Mouse (Mus musculus) adrenal gland, adult 18-20 months (tissue): ENCODE results near the gene Pld4. TPM values are rescaled to one million over a fixed set of nuclear protein-coding genes. Genes with fewer than 3 reads are reported as not detected.
"Not testable (repeated sequence)": the region's sequence is repeated elsewhere in the genome, so short reads cannot be mapped to it uniquely, and the experiment has no call there.

Experiments used
- DNase-seq, 2 experiments: peaks; one replicate each; pipeline ENCODE4 v3.0.0; 2021 to 2022; ENCODE audit warnings: low spot score in 2 of 2
- total RNA-seq, 2 experiments: library from RNA; stranded (reverse); gene quantifications; 1 replicate in 1 of 2; 2 replicates in 1 of 2; pipeline ENCODE4 v1.2.3; 2021

Pld4 gene
- total RNA-seq, 2 experiments from 2014 or later: 11.2 to 18.1 TPM

DNA sequence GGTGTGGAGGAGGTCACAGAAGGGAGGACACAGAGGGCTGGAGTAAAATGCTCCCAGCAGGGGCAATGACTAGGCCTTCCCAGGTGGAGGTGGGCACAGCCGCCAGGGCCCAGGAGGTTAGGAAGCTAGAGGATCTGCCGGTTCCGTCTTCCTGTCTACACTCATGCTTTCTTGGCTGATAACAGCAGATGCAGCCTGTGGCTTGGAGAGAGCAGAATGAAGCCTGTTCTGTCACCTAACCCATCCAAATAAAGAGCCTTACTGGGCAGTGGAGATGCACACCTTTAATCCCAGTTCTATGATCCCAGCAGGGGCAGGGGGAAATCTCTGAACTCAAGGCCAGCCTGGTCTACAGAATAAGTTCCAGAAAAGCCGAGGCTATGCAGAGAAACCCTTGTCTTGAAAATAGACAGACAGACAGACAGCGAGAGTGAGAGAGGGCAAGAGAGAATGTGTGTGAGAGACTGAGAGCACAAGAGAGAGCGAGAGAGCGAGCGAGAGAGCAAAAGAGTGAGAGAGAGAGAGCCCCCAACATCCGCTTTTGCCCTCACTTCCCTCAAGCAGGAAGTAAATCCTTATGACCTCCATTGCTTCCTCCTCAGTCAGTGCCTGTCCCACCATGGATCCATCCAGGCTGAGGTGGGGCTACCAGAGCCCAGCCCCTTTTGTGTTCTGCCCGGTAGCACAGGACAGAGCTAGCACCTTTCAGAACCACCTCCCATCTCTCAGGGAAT, 38.9 kb downstream of the Pld4 start:
- DNase-seq: no peak

DNA sequence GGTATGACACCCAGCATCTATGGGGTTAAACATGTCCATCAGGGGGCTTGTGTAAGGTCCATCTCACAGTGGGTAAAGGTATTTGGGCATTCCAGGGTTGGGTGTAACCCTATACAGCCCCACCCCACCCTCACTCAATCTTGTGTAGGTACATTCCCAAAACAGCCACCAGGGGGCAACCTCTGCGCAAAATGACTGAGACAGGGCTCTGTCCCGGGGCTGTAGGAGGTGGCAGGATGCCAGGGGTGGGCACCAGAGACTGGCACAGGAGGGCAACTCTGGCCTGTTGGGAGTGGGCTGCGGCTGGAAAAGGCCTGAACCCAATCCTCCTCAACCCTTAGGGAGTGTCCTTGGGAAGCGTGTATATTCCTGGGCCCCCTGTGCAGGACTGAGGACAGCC, 40.0 kb downstream of the Pld4 start:
- DNase-seq: peak; percentile 70 to 75

DNA sequence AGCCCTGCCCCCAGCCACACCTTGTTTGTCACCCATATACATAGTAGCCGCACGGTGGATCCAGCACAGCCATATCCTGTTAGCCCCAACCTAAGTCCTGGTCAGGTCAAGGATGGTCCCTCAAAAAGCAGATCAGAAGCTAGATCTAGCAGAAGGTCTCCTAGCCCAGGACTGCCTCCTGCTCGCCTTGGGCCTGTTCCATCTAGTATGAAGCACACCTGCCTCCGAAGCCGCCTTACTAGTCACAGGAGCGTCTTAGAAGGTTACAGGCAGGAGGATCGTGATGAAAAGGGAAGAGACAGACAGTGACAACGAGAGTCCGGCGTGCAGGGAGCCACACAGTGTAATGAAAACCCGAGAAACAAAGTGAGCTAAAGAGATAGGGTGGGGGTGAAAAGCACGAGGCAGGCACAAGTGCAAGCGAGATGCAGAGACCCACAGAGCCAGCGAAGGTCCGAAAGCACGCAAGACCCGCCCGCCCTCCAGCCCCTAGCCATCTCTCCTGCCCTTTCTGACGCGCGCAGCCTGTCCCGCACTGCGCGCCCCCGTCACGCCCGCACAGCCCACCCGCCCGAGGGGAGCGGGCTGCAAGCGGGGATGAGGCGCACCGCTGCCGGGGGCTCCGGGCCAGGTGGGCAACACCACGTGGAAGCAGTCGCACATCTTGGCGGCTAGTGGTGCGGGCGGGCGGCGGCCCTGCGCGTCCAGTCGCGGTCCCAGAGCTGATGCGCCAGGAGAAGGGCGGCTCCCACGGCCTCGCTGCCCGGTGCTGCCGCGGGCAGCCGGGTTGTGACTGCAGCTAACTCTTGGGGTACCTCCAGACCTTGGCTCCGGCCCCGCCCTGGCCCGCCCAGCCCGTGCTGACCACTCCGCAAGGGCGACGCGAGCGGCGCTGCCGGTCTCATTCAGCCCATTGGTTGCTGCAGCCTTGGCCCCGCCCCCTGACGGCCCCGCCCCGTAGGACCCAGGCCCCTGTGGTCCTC, 41.7 kb downstream of the Pld4 start, which contains the start of gene Ahnak2:
Gene Ahnak2, minus strand, starts transcription at position 794 of the 983 bp plus-strand sequence.
- DNase-seq: no peak

DNA sequence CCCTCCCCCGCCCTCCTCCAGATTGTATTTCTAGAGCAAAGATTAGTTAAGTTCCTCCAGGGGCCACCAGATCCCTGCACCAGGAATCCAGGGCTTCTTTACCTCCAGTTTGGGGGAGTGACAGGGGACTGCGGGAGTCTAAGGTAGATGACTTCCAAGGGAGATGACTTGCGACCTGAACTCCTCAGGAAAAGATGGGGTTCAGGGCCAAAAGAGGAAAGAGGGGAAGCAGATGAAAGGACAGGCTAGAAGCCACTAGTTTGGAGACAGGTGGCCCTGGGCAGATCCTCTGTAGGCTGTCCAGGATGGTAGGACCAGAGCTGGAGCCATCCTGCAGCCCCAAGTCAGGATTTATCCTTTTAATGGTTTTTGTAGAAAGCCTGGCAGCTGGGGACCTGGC, 42.5 kb downstream of the Pld4 start:
- no peak for DNase-seq

DNA sequence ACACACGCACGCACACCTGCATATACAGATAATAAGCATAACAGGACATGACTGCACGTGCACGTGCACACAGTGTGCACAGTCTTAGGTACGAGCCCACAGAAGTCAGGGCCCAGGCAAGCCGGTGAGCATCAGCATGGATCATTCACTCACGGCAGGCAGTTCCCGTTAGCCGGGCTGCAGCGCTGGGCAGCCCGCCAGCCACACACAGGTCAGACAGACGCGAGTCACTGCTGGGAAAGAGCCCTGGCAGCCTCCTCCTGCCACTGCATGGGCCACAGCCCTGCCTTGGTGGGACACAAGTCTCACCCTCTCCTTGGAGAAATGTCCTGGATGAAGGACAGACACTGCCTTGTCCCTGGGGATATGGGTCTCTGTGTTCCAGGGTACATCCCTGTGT, 43.6 kb downstream of the Pld4 start:
- no peak for DNase-seq

DNA sequence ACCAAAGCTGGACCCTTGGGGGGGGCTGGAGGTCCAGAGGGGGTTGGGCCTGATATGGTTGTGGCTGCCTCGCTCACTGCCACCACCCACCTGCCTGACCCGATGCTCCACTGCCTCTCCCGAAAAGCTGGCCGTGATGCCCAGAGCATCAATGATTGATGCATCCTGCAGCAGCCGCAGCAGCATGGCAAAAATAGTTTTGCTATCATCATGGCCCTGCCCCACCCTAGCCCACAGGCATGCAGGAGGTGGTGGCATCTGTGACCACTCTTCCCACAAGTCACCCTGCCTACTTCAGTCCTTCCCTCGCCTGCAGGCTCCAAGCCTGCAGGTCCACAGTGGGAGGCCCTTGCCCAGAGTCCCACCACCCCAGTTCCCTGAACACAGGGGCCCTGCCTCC, 45.6 kb downstream of the Pld4 start:
- DNase-seq: no peak

DNA sequence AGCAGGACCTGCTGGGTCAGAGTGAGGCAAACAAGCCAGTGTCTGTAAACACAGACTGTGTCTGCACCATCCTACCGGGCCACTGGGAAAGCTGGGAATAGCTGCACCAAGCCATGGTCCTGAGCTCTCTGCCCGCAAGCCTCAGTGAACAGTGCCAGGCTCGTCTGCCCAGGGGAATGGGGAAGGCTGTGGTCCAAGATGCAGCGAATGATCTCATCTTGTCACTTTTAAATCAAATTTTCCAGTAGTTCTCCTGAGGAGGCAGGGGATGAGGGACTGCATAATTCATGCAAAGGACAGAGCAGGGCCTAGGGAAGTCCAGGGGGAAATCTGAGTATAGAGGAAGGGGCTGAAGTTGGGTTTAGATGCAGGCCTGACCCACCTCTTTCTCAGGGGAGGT, 47.3 kb downstream of the Pld4 start:
- DNase-seq: no peak

DNA sequence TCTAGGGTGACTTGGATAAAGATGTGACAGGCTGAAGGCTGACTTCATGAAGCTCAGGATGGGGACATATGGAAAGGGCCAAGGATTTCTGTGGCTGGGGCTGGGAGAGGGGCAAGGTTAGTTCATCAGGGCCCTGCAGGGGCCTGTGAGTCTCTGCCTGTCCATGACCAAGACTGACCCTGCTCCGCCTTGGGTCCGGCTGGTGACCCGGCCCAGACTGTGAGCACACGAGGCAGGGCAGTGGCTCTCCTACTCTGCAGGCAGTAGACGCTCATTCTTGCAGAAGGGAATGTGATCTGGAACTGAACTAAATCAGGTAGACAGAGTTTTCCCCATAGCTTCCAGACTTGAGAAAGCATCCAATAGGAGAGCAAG, 47.7 kb downstream of the Pld4 start:
- no peak for DNase-seq

DNA sequence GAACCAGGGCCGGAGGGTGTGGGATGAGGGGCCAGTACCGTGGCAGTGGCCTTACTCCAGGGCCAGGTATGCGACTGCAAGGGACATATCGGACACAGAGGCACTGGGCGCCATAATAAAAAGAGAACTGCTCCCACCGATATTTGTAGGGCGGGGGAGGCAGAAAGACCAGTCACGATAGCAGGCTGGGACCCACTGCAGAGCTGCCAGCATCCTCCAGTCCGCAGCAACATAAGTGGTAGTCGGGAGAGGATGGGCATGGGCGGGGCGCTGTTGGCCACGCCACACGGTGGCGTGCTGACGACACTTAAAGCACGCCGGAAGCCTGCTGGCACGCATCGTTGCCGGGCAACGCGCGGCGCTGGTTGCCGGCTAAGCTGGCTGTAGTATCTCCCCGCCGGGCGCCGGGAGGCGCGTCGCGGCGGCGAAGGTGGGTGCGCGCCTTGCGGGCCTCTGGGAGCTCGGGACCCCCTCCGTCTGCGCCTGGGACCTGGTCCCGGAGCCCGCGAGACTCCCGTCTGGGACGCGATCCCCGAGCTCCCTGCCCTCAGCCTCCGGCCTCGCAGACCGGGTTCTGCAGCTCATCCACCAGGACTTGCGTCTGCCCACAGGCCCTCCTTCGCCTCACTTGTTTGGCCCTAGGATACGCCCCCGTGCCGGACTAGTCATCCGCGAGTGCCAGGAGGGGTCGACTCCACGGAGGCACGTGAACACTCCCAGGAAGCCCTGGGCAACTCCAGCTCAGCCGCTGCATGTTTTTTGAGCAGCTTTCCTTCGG, 48.3 kb downstream of the Pld4 start, which contains the start of gene Clba1:
Gene Clba1, plus strand, starts transcription at position 351 of the 778 bp plus-strand sequence.
- peak; percentile 85 to 87 for DNase-seq

DNA sequence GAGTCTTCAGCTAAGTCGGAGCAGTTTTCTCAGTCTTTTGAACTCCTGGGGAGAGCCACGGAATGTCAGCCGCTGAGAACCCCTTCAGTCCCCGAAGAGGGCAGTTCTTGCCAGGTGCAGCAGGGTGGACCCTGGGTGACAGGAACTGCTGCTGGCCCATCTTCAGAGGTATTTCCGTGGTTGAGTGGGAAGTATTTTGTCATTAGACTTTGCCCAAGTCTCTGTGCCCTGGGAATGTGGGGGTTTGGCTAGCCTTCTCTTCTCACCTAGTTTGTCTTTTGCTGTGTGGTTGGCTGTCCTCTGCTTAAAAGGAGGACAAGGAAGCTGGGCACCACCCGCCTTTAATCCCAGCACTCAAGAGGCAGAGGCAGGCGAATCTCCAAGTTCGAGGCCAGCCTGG, 49.2 kb downstream of the Pld4 start:
- DNase-seq: no peak

DNA sequence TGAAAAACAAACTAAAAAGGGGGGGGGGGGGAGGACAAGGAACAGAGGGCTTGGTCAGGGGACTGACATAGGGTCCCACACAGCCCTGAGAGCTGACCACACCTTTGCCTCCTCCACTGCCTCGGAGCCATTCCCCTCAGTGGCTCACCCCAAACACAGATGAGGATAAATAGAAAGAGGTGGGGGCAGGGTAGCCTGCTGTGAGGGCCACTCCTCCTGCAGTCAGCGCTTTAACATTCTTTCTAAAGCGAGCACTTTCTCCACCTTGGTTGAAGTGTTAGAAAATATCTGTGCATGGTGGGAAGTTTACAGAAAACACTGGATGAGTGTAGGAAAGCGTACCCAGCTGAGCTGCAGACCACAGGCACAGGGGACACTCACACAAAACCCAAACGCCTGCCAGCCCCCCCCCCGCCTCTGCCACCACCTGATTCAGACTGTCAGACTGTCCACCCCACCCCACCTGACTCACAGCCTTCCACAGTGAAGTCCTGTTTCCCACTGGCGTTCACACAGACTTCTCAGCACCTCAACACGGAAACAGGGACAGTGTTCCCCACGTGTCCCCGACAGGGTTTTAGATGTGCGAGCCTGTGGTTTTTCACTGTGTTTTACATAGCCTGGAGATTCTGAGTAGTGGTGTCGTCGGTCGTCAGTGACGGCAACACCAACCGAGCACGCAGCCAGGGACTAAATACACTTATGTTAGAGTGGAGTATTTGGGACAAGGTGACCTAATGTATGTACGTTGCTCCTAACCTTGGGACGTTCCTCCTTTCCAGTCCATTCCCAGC, 49.8 kb downstream of the Pld4 start:
- DNase-seq: no peak

DNA sequence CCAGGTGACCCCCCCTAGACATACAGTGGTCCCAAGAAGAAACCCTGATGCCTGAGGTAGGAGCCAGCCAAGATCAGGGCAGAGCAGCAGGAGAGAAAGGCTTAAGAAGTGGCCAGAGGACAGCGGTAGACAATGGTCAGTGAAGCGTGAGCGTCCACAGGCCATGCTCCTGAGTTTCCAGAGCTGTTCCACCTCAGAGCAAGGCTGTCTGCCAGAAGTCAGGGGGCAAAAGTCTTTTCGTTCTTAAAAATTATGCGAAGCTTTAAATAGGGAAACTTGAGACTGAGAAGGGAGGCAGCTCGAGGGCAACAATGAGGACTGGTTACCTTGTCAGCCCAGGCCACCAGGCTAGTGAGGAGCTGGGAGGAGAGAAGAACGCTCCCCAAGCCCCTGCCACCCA, 52.9 kb downstream of the Pld4 start:
- no peak for DNase-seq

DNA sequence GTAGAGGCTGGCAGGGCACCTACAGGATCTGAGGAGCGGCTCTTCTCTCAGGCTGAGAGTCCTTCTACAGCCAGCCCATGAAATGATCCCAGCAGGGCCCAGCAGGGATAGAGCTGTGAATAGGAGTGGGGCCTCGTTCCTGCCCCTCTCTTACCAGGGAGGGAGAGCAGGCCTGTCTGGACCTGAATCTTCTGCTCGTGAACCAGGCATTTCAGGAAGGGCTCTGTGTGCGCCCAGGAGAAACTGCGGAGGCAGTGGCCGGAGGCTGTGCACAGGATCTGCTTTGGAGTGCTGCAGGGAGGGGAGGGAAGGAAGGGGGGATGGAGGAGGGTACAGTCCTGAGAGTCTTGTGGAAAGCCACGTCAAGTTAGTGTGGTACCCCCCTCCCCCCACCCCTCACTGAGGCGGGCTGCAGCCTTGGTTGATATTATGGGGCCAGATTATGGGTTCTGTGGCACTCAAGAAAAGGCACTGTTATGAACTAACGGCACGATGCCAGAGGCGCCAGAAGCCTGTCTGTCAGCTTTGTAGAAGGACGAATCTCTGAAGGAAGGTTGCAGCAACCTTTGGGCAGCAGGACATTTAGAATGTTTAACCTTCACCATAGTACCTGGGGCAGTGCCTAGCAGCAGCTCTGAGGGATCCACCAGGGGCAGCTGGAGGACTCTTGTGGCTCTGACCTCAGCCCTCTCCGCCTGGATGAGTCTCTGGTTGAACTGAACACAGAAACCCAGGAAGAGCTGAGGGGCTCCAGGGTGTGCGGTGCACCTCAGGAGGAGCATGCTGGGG, 54.4 kb downstream of the Pld4 start:
- no peak for DNase-seq

DNA sequence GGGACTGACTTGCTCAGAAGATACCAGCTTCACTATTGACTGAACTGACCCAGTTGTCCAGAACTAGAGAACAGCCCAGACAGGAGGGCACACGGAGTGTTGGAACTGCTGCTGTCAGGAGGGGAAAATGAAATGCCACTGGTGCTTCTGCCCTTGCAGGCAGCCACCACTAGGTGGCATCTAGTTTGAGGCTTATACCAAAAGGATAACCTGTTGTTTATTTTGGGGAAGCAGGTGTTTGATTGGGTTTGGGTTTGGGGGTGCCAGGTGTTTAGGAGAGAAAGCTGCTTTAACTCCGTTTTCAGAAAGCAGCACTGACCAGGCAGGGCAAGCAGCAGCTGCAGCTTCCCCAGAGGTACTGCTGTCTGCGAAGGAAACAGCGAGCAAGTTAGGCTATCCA, 55.8 kb downstream of the Pld4 start:
- DNase-seq: no peak

DNA sequence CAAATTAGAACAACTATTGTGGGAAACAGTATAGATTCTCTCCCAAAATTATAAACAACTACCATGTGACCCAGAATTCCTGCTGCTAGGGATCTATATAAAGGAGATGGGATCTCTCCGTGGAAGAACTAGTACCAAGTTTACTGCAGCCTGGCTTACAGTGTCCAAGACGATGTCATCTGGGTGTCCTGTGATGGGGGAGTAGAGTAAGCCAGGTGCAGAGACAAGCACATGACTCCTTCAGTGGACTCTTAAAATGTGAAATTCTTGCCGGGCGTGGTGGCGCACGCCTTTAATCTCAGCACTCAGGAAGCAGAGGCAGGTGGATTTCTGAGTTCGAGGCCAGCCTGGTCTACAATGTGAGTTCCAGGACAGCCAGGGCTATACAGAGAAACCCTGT, 56.4 kb downstream of the Pld4 start:
- not testable (repeated sequence) for DNase-seq
